Mouse (Mus musculus): Measurements from ENCODE around the gene Trap1. TPM values are rescaled to one million over a fixed set of nuclear protein-coding genes. Genes with fewer than 3 reads are reported as not detected.

Trap1 gene
- polyA plus RNA-seq, 1 experiment: 90.9 TPM

DNA sequence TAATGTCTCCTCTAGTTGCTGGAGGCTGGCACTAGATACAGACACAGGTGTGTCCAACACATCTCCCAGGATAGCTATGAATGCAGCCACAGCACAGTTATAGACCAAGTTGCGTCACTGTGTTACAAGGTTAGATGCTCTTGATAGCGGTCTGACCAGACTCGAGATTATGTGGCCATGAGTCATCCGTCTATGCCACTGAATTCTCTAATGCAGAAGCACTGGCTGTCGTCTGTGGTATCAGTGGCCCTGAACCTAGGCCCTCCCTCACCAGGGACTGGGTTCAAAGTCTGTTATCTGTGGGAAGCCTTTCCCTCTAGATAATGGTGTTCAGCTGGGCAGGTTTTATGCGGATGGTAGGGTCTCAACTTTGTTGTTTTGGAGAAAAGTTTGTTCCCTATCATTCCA, 45.3 kb downstream of the Trap1 start:
- Histone ChIP-seq H3K36me3 (ENCODE audit: control insufficient read depth, insufficient read depth, low read length) (no peaks in the 10 kb centered on the region), H3K4me1 (replicated peaks; ENCODE audit: control insufficient read depth, insufficient read depth, low read length) (no peaks in the 10 kb centered on the region), H3K27ac (ENCODE audit: control insufficient read depth, insufficient read depth, low read length) (no peak overlapping the region), H3K27me3 (ENCODE audit: control insufficient read depth, insufficient read depth, low read length) (no peaks in the 10 kb centered on the region), H3K4me3 (ENCODE audit: control insufficient read depth, insufficient read depth, low read length) (no peak overlapping the region)
- TF ChIP-seq POLR2A (IDR thresholded peaks at IDR 0.05; ENCODE audit: control insufficient read depth, extremely low read depth, insufficient read depth, low read length, poor library complexity) (no peak), CTCF (IDR thresholded peaks at IDR 0.05; ENCODE audit: borderline replicate concordance, control insufficient read depth, extremely low read depth, insufficient read depth, low read length, poor library complexity) (no peak)
- no peak for DNase-seq
- WGBS: 90% methylated on average over 6 of the region's 6 CpGs

DNA sequence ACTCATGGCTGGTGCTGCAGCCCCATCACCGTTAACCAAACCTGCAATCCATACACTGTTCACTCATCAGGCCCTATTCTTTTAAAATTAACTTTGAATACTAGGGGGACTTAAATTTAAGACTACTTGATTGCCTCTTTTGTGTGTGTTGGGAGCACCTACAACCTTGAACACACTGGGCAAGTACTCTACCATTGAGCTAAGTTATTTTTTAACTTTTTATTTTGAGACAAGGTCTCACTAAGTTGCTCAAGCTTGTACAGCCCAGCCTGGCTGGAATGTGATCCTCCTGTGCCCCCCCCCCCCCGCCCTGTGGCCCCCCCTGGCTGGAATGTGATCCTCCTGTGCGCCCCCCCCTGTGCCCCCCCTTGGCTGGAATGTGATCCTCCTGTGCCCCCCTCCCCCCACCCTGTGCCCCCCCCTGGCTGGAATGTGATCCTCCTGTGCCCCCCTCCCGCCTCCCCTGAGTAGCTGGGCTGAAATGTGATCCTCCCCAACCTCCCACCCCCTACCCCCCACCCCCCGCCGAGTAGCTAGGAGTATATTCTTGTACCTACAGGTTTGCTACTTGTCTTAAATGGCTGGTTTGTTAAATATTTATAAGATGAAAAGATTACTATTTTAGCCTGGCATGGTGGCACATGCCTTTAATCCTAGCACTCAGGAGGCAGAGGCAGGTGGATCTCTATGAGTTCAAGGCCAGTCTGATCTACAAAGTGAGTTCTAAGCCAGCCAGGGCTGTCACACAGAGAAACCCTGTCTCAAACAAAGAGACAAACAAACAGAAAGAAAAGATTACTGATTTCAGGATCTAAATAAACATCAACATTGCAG, 46.0 kb downstream of the Trap1 start:
- H3K4me3 ChIP-seq (ENCODE audit: control insufficient read depth, insufficient read depth, low read length): no peak overlapping the region

DNA sequence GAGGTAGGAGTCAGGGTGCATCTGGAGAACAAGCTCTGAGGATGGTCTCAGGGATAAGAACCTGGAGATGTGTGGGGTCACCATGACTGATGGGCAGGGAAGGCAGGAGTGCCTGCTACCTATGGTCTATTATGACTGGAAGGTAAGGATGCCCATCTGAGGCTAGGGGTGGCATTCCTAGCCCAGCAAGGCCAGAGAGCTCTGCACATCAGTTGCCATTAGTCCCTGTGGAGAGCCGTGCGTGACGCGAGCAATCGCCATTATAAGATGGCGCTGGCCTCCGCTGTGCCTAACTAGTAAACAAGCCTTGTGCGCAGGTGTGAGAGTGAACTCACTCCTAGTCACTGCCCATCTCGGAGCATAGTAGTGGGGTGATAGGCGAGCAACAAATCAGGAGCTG, 47.1 kb downstream of the Trap1 start:
- H3K4me1 ChIP-seq (replicated peaks; ENCODE audit: control insufficient read depth, insufficient read depth, low read length): no peaks in the 10 kb centered on the region
- no peaks in the 10 kb centered on the region for H3K27me3 ChIP-seq (ENCODE audit: control insufficient read depth, insufficient read depth, low read length)
- H3K27ac ChIP-seq (ENCODE audit: control insufficient read depth, insufficient read depth, low read length): no peak overlapping the region
- no peak for DNase-seq
- no peaks in the 10 kb centered on the region for H3K36me3 ChIP-seq (ENCODE audit: control insufficient read depth, insufficient read depth, low read length)
- 98% methylated on average over 10 of the region's 10 CpGs for WGBS
- no peak for TF ChIP-seq CTCF (IDR thresholded peaks at IDR 0.05; ENCODE audit: borderline replicate concordance, control insufficient read depth, extremely low read depth, insufficient read depth, low read length, poor library complexity)
- no peak for TF ChIP-seq POLR2A (IDR thresholded peaks at IDR 0.05; ENCODE audit: control insufficient read depth, extremely low read depth, insufficient read depth, low read length, poor library complexity)
- H3K4me3 ChIP-seq (ENCODE audit: control insufficient read depth, insufficient read depth, low read length): no peak overlapping the region

More for the DNA sequence above, 46.0 kb downstream of the Trap1 start:
- TF ChIP-seq POLR2A (IDR thresholded peaks at IDR 0.05; ENCODE audit: control insufficient read depth, extremely low read depth, insufficient read depth, low read length, poor library complexity) (no peak), CTCF (IDR thresholded peaks at IDR 0.05; ENCODE audit: borderline replicate concordance, control insufficient read depth, extremely low read depth, insufficient read depth, low read length, poor library complexity) (no peak)
- H3K4me1 ChIP-seq (replicated peaks; ENCODE audit: control insufficient read depth, insufficient read depth, low read length): no peaks in the 10 kb centered on the region
- no peak for DNase-seq
- H3K27me3 ChIP-seq (ENCODE audit: control insufficient read depth, insufficient read depth, low read length): no peaks in the 10 kb centered on the region
- no peak overlapping the region for H3K27ac ChIP-seq (ENCODE audit: control insufficient read depth, insufficient read depth, low read length)
- H3K36me3 ChIP-seq (ENCODE audit: control insufficient read depth, insufficient read depth, low read length): no peaks in the 10 kb centered on the region
- WGBS: 95% methylated on average over 5 of the region's 6 CpGs

DNA sequence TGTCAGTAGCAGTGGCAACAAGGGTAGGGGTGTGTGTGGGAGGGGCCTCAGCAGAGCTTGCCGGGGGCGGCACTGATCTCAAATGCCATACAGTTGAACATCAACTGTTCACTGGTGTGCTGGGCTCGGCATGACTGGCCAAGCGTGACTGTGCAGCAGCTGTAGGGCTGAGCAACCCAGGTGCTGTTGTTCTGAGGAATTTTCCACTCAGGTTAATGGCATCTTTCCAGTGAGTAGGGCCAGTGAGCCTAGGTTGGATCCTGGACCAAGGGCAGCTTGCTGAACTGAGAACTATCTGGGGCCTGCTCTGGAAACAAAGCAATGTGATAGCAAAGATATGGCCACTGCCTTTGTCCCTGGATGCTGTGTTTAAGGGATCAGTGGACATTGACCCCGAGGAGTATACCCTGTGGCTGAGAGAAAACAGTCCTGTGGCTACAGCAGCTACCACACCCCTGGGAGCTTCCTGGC, 48.2 kb downstream of the Trap1 start:
- H3K27ac ChIP-seq (ENCODE audit: control insufficient read depth, insufficient read depth, low read length): no peak overlapping the region
- DNase-seq: no peak
- no peak overlapping the region for H3K4me3 ChIP-seq (ENCODE audit: control insufficient read depth, insufficient read depth, low read length)
- TF ChIP-seq POLR2A (IDR thresholded peaks at IDR 0.05; ENCODE audit: control insufficient read depth, extremely low read depth, insufficient read depth, low read length, poor library complexity): no peak
- TF ChIP-seq CTCF (IDR thresholded peaks at IDR 0.05; ENCODE audit: borderline replicate concordance, control insufficient read depth, extremely low read depth, insufficient read depth, low read length, poor library complexity): no peak
- H3K36me3 ChIP-seq (ENCODE audit: control insufficient read depth, insufficient read depth, low read length): no peaks in the 10 kb centered on the region
- H3K4me1 ChIP-seq (replicated peaks; ENCODE audit: control insufficient read depth, insufficient read depth, low read length): no peaks in the 10 kb centered on the region
- 85% methylated on average over 5 of the region's 5 CpGs for WGBS
- no peaks in the 10 kb centered on the region for H3K27me3 ChIP-seq (ENCODE audit: control insufficient read depth, insufficient read depth, low read length)

- Histone ChIP-seq H3K27me3 (ENCODE audit: control insufficient read depth, insufficient read depth, low read length) (no peaks in the 10 kb centered on the region), H3K4me3 (ENCODE audit: control insufficient read depth, insufficient read depth, low read length) (no peak overlapping the region), H3K36me3 (ENCODE audit: control insufficient read depth, insufficient read depth, low read length) (no peaks in the 10 kb centered on the region), H3K27ac (ENCODE audit: control insufficient read depth, insufficient read depth, low read length) (no peak overlapping the region), H3K4me1 (replicated peaks; ENCODE audit: control insufficient read depth, insufficient read depth, low read length) (no peaks in the 10 kb centered on the region)
- no peak for DNase-seq
- WGBS: 89% methylated on average over 3 of the region's 3 CpGs
- TF ChIP-seq CTCF (IDR thresholded peaks at IDR 0.05; ENCODE audit: borderline replicate concordance, control insufficient read depth, extremely low read depth, insufficient read depth, low read length, poor library complexity) (no peak), POLR2A (IDR thresholded peaks at IDR 0.05; ENCODE audit: control insufficient read depth, extremely low read depth, insufficient read depth, low read length, poor library complexity) (no peak)
Observed at GRCm38 (mm10) chr16:4027211-4027610, 50.4 kb downstream of the Trap1 start.

DNA sequence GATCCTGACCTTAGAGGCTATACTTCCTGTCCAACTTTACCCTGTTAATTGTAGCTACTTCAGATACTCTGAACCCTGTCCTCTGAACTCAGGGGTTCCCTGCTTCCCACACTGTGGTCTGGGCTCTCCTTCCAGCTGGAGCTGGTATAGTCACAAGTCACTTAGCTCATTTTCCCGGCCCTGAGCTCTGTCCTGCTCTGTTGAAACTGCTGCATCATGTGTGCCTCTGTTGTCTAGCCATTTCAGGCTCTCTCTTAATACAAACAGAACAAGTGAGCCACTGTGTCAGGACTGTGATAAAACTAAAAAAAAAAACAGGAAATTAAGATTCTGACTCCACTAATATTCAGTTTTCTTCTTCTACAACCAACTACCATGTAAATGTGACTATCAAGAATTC, 51.0 kb downstream of the Trap1 start:
- Histone ChIP-seq H3K27me3 (ENCODE audit: control insufficient read depth, insufficient read depth, low read length) (no peaks in the 10 kb centered on the region), H3K4me3 (ENCODE audit: control insufficient read depth, insufficient read depth, low read length) (no peak overlapping the region), H3K4me1 (replicated peaks; ENCODE audit: control insufficient read depth, insufficient read depth, low read length) (no peaks in the 10 kb centered on the region), H3K36me3 (ENCODE audit: control insufficient read depth, insufficient read depth, low read length) (no peaks in the 10 kb centered on the region), H3K27ac (ENCODE audit: control insufficient read depth, insufficient read depth, low read length) (no peak overlapping the region)
- TF ChIP-seq CTCF (IDR thresholded peaks at IDR 0.05; ENCODE audit: borderline replicate concordance, control insufficient read depth, extremely low read depth, insufficient read depth, low read length, poor library complexity) (no peak), POLR2A (IDR thresholded peaks at IDR 0.05; ENCODE audit: control insufficient read depth, extremely low read depth, insufficient read depth, low read length, poor library complexity) (no peak)
- WGBS: 67% methylated on average over 1 of the region's 1 CpGs
- no peak for DNase-seq

Measured in thymus, adult 2 months (tissue).